Mouse (Mus musculus) 3T3-L1 (cell line): ENCODE data around the gene Setd5.

Source experiments
- DNase-seq: peaks from one replicate; pipeline ENCODE4 v3.0.0-alpha.2; 2015; ENCODE audit warnings: low read depth, low spot score

The Setd5 gene

GRCm38 (mm10) chr6:113076686-113077516 lies at the start of gene Setd5:
Setd5 (plus strand) TSS chr6:113077365.
- DNase-seq = peak; percentile 94

GRCm38 (mm10) chr6:113027446-113027845 lies 49.7 kb upstream of the Setd5 start:
- DNase-seq = no peak

DNA sequence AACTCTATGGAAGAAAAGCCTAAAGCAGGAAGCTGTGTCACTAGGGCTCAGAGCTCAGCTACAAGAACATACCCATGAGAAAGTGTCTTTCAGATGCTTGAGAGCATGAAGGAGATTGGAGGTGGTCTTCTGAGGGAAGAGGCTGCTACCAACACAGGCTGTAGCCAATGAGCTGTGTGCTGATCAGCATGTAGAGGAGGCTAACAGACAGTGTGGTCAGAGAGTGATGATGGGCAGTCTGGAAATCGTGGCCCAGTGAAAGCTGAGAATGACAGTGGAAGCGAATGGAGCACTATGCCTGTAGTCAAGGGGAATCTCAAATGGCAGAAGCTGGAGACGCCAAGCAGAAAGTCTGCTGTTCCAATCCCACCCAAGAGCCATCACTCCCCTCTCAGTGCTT lies 48.2 kb upstream of the Setd5 start:
- no peak for DNase-seq

DNA sequence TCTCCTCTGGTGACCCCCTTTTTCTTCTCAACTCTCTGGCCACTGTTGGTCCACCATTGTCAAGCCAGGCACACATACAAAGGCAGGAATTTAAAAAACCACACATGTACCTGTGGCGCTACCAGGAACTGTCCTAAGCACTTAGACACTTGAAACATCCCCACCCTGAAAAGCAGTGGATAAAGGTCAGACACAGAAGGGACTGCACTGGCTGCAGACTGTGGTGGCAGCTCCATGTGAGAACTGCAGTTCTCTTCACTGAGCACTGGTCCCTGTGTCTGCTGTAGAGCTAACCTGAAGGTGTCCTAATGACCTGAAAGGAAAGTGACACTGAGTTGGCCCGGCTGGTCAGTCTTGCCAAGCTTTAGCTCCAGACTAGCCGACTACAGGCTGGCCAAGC lies 46.6 kb upstream of the Setd5 start:
- no peak for DNase-seq

DNA sequence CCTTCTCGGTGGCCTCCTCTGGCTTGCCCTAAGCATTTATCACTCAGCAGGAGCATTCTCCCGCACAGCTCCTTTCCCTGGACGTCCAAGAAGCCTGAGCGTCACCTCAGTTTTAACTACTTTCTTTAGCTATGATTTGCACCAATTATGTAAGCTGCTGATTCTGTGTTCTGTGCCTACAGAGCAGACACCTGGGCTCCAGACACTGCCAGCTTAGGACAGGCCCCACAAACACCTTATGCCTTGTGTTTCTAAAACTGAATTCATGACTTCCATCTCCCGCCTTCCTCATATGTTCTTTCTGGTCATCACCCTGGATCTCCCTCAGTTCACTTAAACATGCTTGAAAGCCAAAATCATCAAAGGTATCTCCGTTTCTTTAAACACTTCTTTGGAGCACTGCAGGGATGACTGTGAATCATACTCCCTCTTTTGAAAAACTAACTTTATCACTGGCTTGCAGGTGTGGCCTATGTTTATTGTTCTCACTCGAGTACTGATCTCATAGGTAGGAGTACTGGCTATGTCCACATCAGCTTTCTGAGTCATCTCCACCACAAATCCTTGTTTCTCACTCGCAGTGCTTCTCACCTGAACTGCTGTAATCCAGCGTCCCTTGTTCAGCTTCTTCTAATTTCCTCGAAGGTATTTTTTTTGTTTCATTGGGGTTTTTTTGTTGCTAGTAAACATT lies 46.0 kb upstream of the Setd5 start:
- no peak for DNase-seq

GRCm38 (mm10) chr6:113032121-113032520 lies 45.0 kb upstream of the Setd5 start:
- no peak for DNase-seq

DNA sequence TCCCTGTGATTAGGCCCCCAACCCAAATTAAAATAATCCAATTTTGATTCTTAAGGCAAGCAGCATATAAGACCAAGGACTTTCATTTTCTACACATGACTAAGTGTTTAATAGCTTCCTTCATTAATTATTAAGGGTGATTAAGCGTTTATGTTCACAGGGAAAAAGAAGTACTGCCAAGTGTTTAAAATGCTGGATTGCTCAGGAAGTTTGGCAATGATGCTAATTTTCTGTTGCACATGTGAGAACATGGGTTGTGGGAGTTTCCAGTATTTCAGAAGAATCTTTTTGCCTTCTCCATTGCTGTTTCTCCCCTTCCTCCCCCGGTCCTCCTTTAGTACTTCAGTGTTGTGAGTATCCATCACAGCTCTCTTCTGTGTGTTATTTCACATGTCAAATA lies 44.0 kb upstream of the Setd5 start:
- DNase-seq = no peak

- DNase-seq = no peak
Observed at GRCm38 (mm10) chr6:113034466-113034865, 42.7 kb upstream of the Setd5 start.

DNA sequence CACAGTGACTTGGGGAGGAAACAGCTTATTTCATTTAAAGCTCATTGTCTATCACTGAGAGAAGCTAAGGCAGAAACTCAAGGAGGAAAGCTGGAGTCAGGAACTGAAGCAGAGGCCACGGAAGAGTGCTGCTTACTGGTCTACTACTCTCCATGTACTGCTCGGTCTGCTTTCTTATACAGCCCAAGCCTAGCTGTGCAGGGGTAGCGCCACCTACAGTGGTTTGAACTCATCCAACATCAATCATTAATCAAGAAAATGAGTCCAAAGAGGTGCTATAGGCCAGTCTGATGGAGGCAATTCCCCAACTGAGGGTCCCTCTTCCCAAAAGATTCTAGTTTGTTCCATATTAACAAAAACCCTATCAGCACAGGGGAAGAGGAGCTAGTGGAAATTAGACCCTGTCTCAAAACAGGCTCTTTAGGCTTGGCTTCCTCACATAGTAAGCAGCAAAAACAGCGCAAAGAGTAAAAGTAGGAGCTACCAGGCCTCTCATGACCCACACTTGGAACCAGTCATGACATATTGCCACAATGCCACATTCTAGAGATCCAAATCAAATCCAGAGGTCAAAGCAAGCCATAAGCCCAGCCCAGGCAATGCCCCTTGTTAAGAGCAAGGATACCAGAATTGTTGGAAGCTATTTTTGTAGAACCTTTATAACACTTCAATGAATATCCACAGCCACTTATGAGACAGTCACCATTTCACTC lies 40.5 kb upstream of the Setd5 start:
- no peak for DNase-seq

- DNase-seq = peak; percentile 87
Observed at GRCm38 (mm10) chr6:113037946-113038734, 39.0 kb upstream of the Setd5 start.

GRCm38 (mm10) chr6:113038735-113039058 lies 38.5 kb upstream of the Setd5 start:
- DNase-seq = no peak

- DNase-seq = no peak
Observed at GRCm38 (mm10) chr6:113040319-113040718, 36.8 kb upstream of the Setd5 start.

DNA sequence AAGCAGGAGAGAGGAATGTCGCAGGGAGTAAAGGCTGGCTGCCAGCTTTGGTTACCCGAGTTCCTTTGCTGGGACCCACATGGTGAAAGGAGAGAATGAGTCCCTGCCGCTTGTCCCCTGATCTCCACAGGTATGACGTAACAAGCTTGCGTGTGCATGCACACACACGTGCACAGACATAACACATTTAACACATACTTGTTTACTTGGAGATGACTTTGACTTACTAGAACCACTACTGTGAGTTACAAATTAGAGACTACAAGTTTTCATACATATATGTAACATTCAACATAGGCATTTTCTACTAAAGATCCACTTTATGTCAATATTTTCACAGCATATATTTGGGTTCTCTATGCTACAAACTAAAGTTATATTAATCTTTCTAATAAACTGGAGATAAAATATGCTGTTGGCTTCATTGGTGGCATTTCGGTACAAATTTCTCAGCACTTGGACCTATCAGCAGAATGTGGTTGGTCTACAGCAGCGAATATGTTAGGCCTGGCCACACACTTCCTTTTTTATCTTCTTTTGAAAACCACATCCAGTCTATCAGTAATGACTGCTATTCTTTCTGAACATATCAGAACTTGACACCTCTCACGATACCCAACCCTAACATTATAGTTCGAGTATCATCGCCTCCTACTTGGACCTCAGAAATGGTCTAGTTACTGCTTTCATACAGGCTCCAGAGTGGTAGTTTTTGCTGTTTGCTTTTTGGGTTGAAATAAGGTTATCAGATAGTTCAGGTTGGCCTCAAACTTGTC lies 35.8 kb upstream of the Setd5 start:
- DNase-seq = no peak

GRCm38 (mm10) chr6:113045575-113045974 lies 31.6 kb upstream of the Setd5 start:
- peak; percentile 51 for DNase-seq

DNA sequence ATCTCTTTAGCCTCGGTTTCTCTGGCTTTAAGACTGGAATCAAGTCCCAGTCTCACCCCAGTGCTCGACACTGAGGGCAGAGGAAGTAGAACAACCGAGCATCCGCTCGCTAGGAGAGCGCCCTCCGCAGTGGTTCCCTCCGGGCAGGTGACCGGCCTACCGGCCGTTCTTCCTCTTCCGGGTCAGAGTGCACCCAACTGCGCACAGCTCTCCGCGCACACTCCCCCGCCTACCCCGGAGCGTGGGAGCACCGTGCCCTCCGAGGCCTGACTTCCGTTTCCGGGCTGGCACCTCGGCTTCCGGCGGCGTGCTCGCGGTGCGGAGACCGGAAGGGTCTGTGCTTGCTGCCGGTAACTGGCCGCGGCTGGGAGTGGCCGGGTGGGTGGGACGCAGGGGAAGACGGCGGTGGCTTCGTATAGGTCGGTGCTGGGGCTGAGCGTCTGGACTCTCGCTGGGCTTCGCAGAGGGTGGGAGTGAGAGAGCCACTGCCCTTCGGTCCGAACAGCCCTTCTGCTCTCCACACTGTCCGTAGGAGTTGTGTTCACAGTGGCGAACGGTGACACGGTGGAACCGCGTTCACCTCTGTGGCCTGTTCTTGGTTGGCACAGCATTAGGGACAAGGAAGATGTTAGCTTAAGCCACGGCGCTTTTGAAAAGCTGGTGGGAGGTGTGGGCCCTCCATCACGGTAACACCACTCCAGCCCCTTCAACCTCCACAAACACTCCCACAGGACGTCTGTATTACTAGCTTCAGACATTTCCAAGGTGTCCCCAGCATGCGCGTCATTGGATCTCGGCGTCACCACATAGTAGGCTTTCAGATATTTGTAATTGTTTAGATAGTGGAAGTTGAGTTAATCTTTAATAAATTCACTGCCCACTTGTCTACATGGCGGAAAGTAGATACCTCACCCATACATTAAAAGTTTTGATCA lies 30.9 kb upstream of the Setd5 start, which contains the start of gene Thumpd3:
TSS of gene Thumpd3 (plus strand) at position 185 of the 935 bp plus-strand sequence.
- DNase-seq = peak; percentile 98

DNA sequence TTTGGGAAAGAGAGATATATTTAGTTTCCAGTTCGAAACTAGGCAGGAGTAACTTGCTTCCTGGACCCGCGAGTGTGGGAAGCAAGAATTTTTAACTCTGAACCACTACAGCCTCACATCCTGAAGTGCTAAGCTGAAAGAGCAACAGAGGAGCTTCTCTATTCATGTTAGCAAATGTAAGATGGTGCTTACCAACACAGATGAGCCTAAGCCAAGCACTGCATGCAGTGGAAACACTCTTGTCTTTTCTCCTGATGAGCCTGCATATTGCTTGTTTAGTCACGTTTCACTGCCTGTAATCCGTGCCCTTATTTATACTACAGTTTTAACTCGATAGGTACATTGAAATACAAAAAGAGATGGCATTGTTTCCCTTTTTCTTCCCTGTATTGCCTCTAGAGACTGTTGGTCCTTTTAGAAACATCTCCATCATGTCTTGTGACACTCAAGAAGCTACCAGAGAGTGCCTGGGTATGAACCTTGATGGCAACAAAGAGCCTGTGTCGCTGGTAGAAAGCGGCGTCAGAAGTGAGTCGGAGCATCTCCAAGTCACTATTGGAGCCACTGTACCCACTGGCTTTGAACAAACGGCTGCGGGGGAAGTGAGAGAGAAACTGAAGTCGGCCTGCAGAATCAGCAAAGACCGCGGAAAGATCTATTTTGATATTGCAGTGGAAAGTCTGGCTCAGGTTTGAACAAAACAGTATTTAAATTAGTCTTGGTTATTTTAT lies 30.0 kb upstream of the Setd5 start:
- peak; percentile 45 for DNase-seq

DNA sequence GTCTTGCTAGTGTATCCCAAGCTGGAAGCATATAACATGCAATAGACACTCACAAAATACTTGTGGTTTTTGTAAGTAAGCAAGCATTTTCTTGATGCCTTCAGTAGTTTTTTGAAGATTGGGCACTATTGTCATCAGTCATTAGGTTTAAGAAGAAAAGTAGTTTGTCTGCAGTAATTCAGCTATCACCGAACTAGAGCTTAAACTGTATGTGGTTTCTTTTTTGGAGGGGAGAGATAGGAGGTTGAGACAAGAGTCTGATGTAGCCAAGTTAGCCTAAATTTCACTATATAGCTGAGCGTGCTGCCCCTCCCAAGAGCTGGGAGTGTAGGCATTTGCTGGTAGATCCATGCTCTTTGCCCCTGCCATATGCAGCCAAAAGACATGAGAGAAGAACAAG lies 28.8 kb upstream of the Setd5 start:
- no peak for DNase-seq

DNA sequence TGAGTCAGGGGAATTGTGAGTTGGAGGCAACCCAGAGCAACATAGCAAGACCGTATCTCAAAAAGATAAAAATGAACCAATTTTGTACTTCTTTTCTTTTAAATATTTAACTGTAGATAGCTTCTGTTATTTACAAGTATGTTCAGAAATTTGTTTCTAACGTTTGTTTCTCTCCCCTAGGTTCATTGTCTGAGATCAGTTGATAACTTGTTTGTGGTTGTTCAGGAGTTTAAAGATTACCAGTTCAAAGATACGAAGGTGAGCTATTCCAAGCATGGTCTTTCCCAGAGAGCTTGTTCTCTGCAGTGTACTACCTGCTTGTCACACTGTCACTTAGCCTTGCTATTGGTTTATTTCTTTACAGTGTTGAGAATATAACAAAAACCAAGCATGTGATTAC lies 28.0 kb upstream of the Setd5 start:
- DNase-seq = no peak

GRCm38 (mm10) chr6:113052972-113053371 lies 24.2 kb upstream of the Setd5 start:
- peak; percentile 29 for DNase-seq
